Comparison of ENCODE assay signal across 9 mouse cellular contexts in the genomic region with DNA sequence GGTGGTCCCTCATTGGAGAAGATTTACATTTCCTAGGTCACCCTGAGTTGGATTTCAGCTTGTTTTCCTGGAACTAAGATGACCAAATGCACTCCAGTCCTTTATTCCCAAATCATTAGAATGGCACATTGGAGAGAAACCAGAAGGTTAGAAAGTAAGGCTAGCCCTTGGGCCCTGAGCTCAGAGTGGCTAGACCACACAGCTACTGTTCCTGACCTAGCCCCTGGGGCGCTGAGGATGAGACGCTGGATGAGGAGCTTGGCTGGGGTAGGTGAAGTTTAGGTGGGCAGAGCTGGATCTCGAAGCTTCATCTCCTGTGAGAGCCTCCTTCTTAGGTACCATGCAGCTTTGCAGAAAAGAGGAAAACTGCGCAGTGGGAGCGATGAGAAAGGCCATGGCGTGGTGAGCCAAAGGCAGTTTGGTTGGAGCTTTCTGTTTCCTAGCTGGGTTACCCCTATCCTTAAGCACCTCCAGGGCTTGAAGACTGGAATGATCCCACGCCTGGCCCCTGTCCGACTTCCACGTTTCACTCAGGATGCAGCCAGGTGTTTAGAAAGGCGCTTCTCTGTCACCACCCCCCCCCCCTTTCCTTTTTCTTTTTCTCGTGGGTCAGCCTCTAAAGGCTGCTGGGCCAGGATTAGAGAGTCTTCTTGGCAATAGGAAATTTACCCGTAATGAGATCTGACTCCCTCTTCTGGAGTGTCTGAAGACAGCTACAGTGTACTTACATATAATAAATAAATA. TPM values are rescaled to one million over a fixed set of nuclear protein-coding genes. Genes with fewer than 3 reads are reported as not detected.
DNase-seq lines count a peak whose midpoint lies in the region; ATAC-seq and TF ChIP-seq lines count a peak whose summit lies in the region.
"Had no signal": no experiment of that assay in that cellular context is flagged by ENCODE, and none has a peak within 500 bp of the region (broad histone marks: within the 10 kb centered on the region; RNA-seq: fewer than 3 reads in every experiment).

No protein-coding gene starts in this region.

- no peak overlapping the region for H3K4me3 ChIP-seq in lung, embryonic 15.5 days
- H3K4me3 ChIP-seq in lung, postnatal 0 days (ENCODE audit: low read depth, low read length), result no peak overlapping the region
- H3K4me3 ChIP-seq in hindbrain, embryonic 13.5 days, result no peak overlapping the region
- H3K4me3 ChIP-seq in myocyte, result no peak overlapping the region

- no peak for TF ChIP-seq EP300 in lung, postnatal 0 days (IDR thresholded peaks at IDR 0.05)

- H3K4me2 ChIP-seq in lung, embryonic 15.5 days, result peak overlapping the region; percentile 16; the same call in 1 of the 2 replicates
- no peak overlapping the region for H3K4me2 ChIP-seq in lung, postnatal 0 days (replicated peaks; ENCODE audit: low read depth, low read length)
- 0 out of 2 replicates have a peak overlapping the region, but pooled peaks have one; percentile 29 for H3K4me2 ChIP-seq in hindbrain, embryonic 13.5 days
- peak overlapping the region; percentile 61 for H3K4me2 ChIP-seq in myocyte (ENCODE audit: low read depth)

- H3K27ac ChIP-seq in lung, embryonic 15.5 days, result no peak overlapping the region
- no peak overlapping the region for H3K27ac ChIP-seq in lung, postnatal 0 days (ENCODE audit: low read length)
- H3K27ac ChIP-seq in hindbrain, embryonic 13.5 days, result no peak overlapping the region

- no peaks in the 10 kb centered on the region for H3K36me3 ChIP-seq in lung, embryonic 15.5 days
- H3K36me3 ChIP-seq in lung, postnatal 0 days (ENCODE audit: insufficient read depth, low read length), result no peaks in the 10 kb centered on the region
- H3K36me3 ChIP-seq in hindbrain, embryonic 13.5 days, result no peaks in the 10 kb centered on the region
- no peaks in the 10 kb centered on the region for H3K36me3 ChIP-seq in myocyte (ENCODE audit: control insufficient read depth, insufficient read depth)

- no peak overlapping the region for H3K9ac ChIP-seq in lung, embryonic 15.5 days
- H3K9ac ChIP-seq in lung, postnatal 0 days (replicated peaks; ENCODE audit: low read depth), result no peak overlapping the region
- H3K9ac ChIP-seq in hindbrain, embryonic 13.5 days, result peak overlapping the region; percentile 58; the same call in 1 of the 2 replicates

- no peak for ATAC-seq in lung, embryonic 15.5 days (ENCODE audit: borderline replicate concordance, extremely low read depth, low FRiP score, low TSS enrichment)
- no peak for ATAC-seq in lung, postnatal 0 days
- ATAC-seq in hindbrain, embryonic 13.5 days (ENCODE audit: low FRiP score), result peak; percentile 53
- ATAC-seq: intestine, postnatal 0 days had no signal

- H3K9me3 ChIP-seq in lung, embryonic 15.5 days, result no peaks in the 10 kb centered on the region
- H3K9me3 ChIP-seq in lung, postnatal 0 days (ENCODE audit: low read length), result no peaks in the 10 kb centered on the region
- no peaks in the 10 kb centered on the region for H3K9me3 ChIP-seq in hindbrain, embryonic 13.5 days

- no peak overlapping the region for H3ac ChIP-seq in myocyte (ENCODE audit: control insufficient read depth, insufficient read length)

- TF ChIP-seq CTCF in lung, postnatal 0 days (IDR thresholded peaks at IDR 0.05), result no peak

- H3K79me2 ChIP-seq in myocyte (ENCODE audit: control insufficient read depth, insufficient read depth), result no peaks in the 10 kb centered on the region

- TF ChIP-seq POLR2A in myocyte (IDR thresholded peaks at IDR 0.05; ENCODE audit: insufficient read length, low read depth), result no peak

- 45% methylated on average over 12 of the region's 12 CpGs for WGBS in lung, embryonic 15.5 days
- 40% methylated on average over 12 of the region's 12 CpGs for WGBS in lung, postnatal 0 days
- 51% methylated on average over 12 of the region's 12 CpGs for WGBS in hindbrain, embryonic 13.5 days

- 0 out of 2 replicates have a peak, but pooled peaks cover 3% of the 10 kb centered on the region for H3K4me1 ChIP-seq in lung, embryonic 15.5 days
- H3K4me1 ChIP-seq in lung, postnatal 0 days (ENCODE audit: insufficient read depth, low read depth, low read length), result no peaks in the 10 kb centered on the region
- 0 out of 2 replicates have a peak, but pooled peaks cover 2% of the 10 kb centered on the region for H3K4me1 ChIP-seq in hindbrain, embryonic 13.5 days (replicated peaks)

- 0 out of 2 replicates have a peak, but pooled peaks cover 3% of the 10 kb centered on the region for H3K27me3 ChIP-seq in lung, embryonic 15.5 days
- H3K27me3 ChIP-seq in lung, postnatal 0 days (replicated peaks; ENCODE audit: insufficient read depth, low read length), result no peaks in the 10 kb centered on the region
- H3K27me3 ChIP-seq in hindbrain, embryonic 13.5 days, result peaks cover 11% of the 10 kb centered on the region
- H3K27me3 ChIP-seq in myocyte (ENCODE audit: control insufficient read depth, insufficient read depth, insufficient read length), result peaks cover 3% of the 10 kb centered on the region

- peak; percentile 50 for DNase-seq in cerebellum, adult 9-10 months
- DNase-seq in cerebellum, adult 8-10 months, result no peak
- DNase-seq in lung, postnatal 0 days (ENCODE audit: low spot score), result no peak
- no peak for DNase-seq in thymus, postnatal 14 days
- no peak for DNase-seq in left cerebral cortex, adult 9 months (ENCODE audit: low spot score in 2 of 2)

TF ChIP-seq in myocyte, 11 proteins besides CTCF, POLR2A, EP300 and RAD21:
- no peak for TF ChIP-seq SRF (IDR thresholded peaks at IDR 0.05; ENCODE audit: control insufficient read depth, insufficient read length, low read depth)
- no peak for TF ChIP-seq MYOG (IDR thresholded peaks at IDR 0.05; ENCODE audit: control insufficient read depth in 1 of 3, insufficient read depth in 1 of 3, insufficient read length in 2 of 3, low read depth in 2 of 3)
- TF ChIP-seq TCF12 (IDR thresholded peaks at IDR 0.05; ENCODE audit: insufficient read depth, poor library complexity, severe bottlenecking), result no peak
- TF ChIP-seq POLR2AphosphoS2 (IDR thresholded peaks at IDR 0.05; ENCODE audit: insufficient read length, low read depth), result no peak

RNA-seq across cellular contexts. Expression of a gene that starts 27.4 kb away (rescaled TPM):
- 159 and 160 TPM in 2 replicates for polyA plus RNA-seq in lung, embryonic 15.5 days (2015; fragmentation: Nextera tagmentation; extraction: Ambion mirVana)
- polyA plus RNA-seq in lung, postnatal 0 days (2015; fragmentation: Nextera tagmentation; extraction: Ambion mirVana), result 74.3 and 77.3 TPM in 2 replicates
- 127 TPM in 2 replicates for polyA plus RNA-seq in hindbrain, embryonic 13.5 days (2015; fragmentation: Nextera tagmentation; extraction: Ambion mirVana)
- 24.9 TPM for polyA plus RNA-seq in myocyte (2012; fragmentation: generic; extraction: Trizol)

RNA-seq across cellular contexts. Expression of a gene that starts 58.8 kb away (rescaled TPM):
- 15.7 and 20.6 TPM in 2 replicates for polyA plus RNA-seq in lung, embryonic 15.5 days (2015; fragmentation: Nextera tagmentation; extraction: Ambion mirVana)
- polyA plus RNA-seq in lung, postnatal 0 days (2015; fragmentation: Nextera tagmentation; extraction: Ambion mirVana), result 13.1 and 13.7 TPM in 2 replicates
- polyA plus RNA-seq in hindbrain, embryonic 13.5 days (2015; fragmentation: Nextera tagmentation; extraction: Ambion mirVana), result 20.3 and 21.8 TPM in 2 replicates
- polyA plus RNA-seq in myocyte (2012; fragmentation: generic; extraction: Trizol), result 13.5 TPM
